ENCODE assay signal across 8 mouse cellular contexts in the genomic region with DNA sequence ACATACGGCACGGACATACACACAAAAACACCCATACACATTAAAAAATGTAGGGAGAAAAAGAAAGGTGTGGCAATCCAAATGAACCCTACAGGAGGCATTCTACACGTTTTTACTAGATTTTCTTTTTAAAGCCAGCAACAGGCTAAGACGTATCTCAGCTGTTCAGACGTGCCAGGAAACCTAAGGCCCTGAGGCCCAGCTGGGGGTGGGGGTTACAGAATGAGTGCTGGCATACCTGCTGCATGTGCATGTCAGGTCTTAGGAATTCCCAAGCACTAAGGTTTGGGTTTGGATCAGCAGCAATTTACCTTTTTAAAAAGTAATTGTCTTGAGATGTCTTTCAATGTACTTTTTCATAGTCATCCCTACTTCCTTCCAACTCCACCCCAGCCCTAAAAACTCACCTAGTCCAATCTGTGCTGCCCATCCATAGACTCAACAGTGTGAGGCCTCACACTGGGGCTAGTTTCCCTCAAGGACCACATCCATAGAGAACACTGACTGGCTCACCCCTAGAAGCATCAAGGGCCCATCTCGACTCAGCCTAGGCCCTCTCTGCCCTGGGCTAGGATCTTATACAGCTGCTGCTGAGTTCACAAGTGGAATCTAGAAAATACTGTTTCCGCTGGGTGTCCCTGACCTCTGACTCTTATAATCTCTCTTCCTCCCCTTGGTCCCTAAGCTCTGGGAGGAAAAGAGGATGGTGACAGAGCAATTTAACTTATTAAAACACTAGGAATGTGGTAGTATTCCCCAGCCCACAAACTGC. TPM values are rescaled to one million over a fixed set of nuclear protein-coding genes. Genes with fewer than 3 reads are reported as not detected.
DNase-seq lines count a peak whose midpoint lies in the region; ATAC-seq and TF ChIP-seq lines count a peak whose summit lies in the region.

No protein-coding gene starts in this region.

- intact Hi-C loops in heart, postnatal 10 days (cut with DNase I) = loop anchor here (2.0 kb wide), 1 partner anchor 13 kb away; no protein-coding TSS in a partner anchor

- H3K9ac ChIP-seq in heart, embryonic 11.5 days (ENCODE audit: low read depth, low read length) = peak overlapping the region; percentile 100
- peak overlapping the region; percentile 98 for H3K9ac ChIP-seq in hindbrain, embryonic 14.5 days
- no peak overlapping the region; the same call in 1 of the 2 replicates for H3K9ac ChIP-seq in midbrain, embryonic 12.5 days (replicated peaks)

- no peaks in the 10 kb centered on the region for H3K36me3 ChIP-seq in heart, embryonic 11.5 days (ENCODE audit: control insufficient read depth, insufficient read depth, low read length)
- H3K36me3 ChIP-seq in hindbrain, embryonic 14.5 days (replicated peaks; ENCODE audit: control insufficient read depth, insufficient read depth) = no peaks in the 10 kb centered on the region
- H3K36me3 ChIP-seq in midbrain, embryonic 12.5 days = 0 out of 2 replicates have a peak, but pooled peaks cover 7% of the 10 kb centered on the region

- H3K4me3 ChIP-seq in heart, embryonic 11.5 days (ENCODE audit: low read depth, low read length) = peak overlapping the region; percentile 98
- H3K4me3 ChIP-seq in bone marrow macrophage, adult 2 months (ENCODE audit: insufficient read depth, low read length) = peak overlapping the region; percentile 67
- H3K4me3 ChIP-seq in hindbrain, embryonic 14.5 days (replicated peaks; ENCODE audit: low read length) = peak overlapping the region; percentile 95
- H3K4me3 ChIP-seq in midbrain, embryonic 12.5 days = peak overlapping the region; percentile 99

- peak overlapping the region; percentile 91 for H3K4me2 ChIP-seq in heart, embryonic 11.5 days
- H3K4me2 ChIP-seq in hindbrain, embryonic 14.5 days (replicated peaks) = peak overlapping the region; percentile 85
- H3K4me2 ChIP-seq in midbrain, embryonic 12.5 days (replicated peaks) = peak overlapping the region; percentile 82

- no peak for TF ChIP-seq CTCF in bone marrow macrophage, adult 2 months (IDR thresholded peaks at IDR 0.05; ENCODE audit: low read depth, low read length)

- no peak overlapping the region for H3K27ac ChIP-seq in heart, embryonic 11.5 days (ENCODE audit: low read depth, low read length)
- H3K27ac ChIP-seq in bone marrow macrophage, adult 2 months (ENCODE audit: insufficient read depth, low read depth, low read length) = no peak overlapping the region
- H3K27ac ChIP-seq in hindbrain, embryonic 14.5 days = no peak overlapping the region
- no peak overlapping the region for H3K27ac ChIP-seq in midbrain, embryonic 12.5 days (replicated peaks)

- TF ChIP-seq POLR2A in bone marrow macrophage, adult 2 months (IDR thresholded peaks at IDR 0.05; ENCODE audit: borderline replicate concordance, low read depth, low read length) = no peak

- no peaks in the 10 kb centered on the region for H3K27me3 ChIP-seq in heart, embryonic 11.5 days (ENCODE audit: control insufficient read depth, insufficient read depth, low read length)
- no peaks in the 10 kb centered on the region for H3K27me3 ChIP-seq in hindbrain, embryonic 14.5 days (ENCODE audit: control insufficient read depth, insufficient read depth, low read length)
- H3K27me3 ChIP-seq in midbrain, embryonic 12.5 days = no peaks in the 10 kb centered on the region

- H3K9me3 ChIP-seq in heart, embryonic 11.5 days (replicated peaks; ENCODE audit: control insufficient read depth, low read length) = no peaks in the 10 kb centered on the region
- no peaks in the 10 kb centered on the region for H3K9me3 ChIP-seq in hindbrain, embryonic 14.5 days (ENCODE audit: control insufficient read depth, low read length)
- no peaks in the 10 kb centered on the region for H3K9me3 ChIP-seq in midbrain, embryonic 12.5 days

- no peak for ATAC-seq in heart, embryonic 11.5 days (replicated peaks; ENCODE audit: insufficient number of reproducible peaks, low FRiP score, low TSS enrichment)
- ATAC-seq in hindbrain, embryonic 14.5 days (ENCODE audit: low FRiP score) = no peak
- ATAC-seq in midbrain, embryonic 12.5 days (ENCODE audit: low FRiP score, low read depth) = no peak
- no peak for ATAC-seq in monocyte, adult 5-6 weeks (replicated peaks; ENCODE audit: insufficient number of reproducible peaks, low FRiP score, low TSS enrichment, poor library complexity, severe bottlenecking)

- 54% methylated on average over 7 of the region's 7 CpGs for WGBS in heart, embryonic 11.5 days (ENCODE audit: insufficient replicate concordance)
- WGBS in hindbrain, embryonic 14.5 days = 74% methylated on average over 7 of the region's 7 CpGs
- WGBS in midbrain, embryonic 12.5 days = 75% methylated on average over 7 of the region's 7 CpGs

- H3K4me1 ChIP-seq in heart, embryonic 11.5 days (ENCODE audit: control insufficient read depth, insufficient read depth, low read length) = peaks cover 32% of the 10 kb centered on the region
- H3K4me1 ChIP-seq in bone marrow macrophage, adult 2 months (ENCODE audit: control insufficient read depth, insufficient read depth, low read length) = peaks cover 37% of the 10 kb centered on the region
- H3K4me1 ChIP-seq in hindbrain, embryonic 14.5 days (replicated peaks; ENCODE audit: control insufficient read depth, insufficient read depth, low read length) = peaks cover 27% of the 10 kb centered on the region
- H3K4me1 ChIP-seq in midbrain, embryonic 12.5 days = peaks cover 30% of the 10 kb centered on the region

- DNase-seq in heart, postnatal 10 days = no peak
- DNase-seq in hindbrain, embryonic 14.5 days (ENCODE audit: low spot score) = no peak
- no peak for DNase-seq in spleen, adult 18-20 months
- no peak for DNase-seq in ovary, postnatal 10 days (ENCODE audit: low spot score)

RNA-seq across cellular contexts. Expression of a gene that starts 2.2 kb away (rescaled TPM):
- 409 and 438 TPM in 2 replicates for polyA plus RNA-seq in heart, embryonic 11.5 days (2014; fragmentation: Nextera tagmentation; extraction: Ambion mirVana)
- total RNA-seq in heart, postnatal 10 days (2021) = 100 to 1,000 TPM; 314 to 339 TPM
- polyA plus RNA-seq in bone marrow macrophage, adult 2 months (2012; ENCODE audit: insufficient read depth, insufficient read length, missing spikeins) = 551 and 587 TPM in 2 replicates
- 473 and 504 TPM in 2 replicates for polyA plus RNA-seq in hindbrain, embryonic 14.5 days (2014; fragmentation: Nextera tagmentation; extraction: Ambion mirVana)
- 384 and 397 TPM in 2 replicates for polyA plus RNA-seq in midbrain, embryonic 12.5 days (2016; fragmentation: Nextera tagmentation; extraction: Ambion mirVana)
- total RNA-seq in monocyte, adult 5-6 weeks (2017) = 193 to 248 TPM (median 198 TPM) in 3 replicates
